Mouse (Mus musculus) heart, postnatal 10 days (tissue): ENCODE measurements around the gene Aak1. TPM values are rescaled to one million over a fixed set of nuclear protein-coding genes. Genes with fewer than 3 reads are reported as not detected.

Source experiments
- DNase-seq, 2 experiments: peaks; one replicate each; pipeline ENCODE4 v3.0.0; 2021
- intact Hi-C: fragments of 180-260 bp; cut with DNase I; formaldehyde crosslinking; loops from one replicate; pipeline ENCODE4 v1.15.1; 2025
- total RNA-seq, 2 experiments: library from RNA; stranded (reverse); gene quantifications; 2 replicates each; pipeline ENCODE4 v1.2.3; 2021

Gene Aak1
- total RNA-seq, 2 experiments from 2014 or later, result 95.7 to 103 TPM

DNA sequence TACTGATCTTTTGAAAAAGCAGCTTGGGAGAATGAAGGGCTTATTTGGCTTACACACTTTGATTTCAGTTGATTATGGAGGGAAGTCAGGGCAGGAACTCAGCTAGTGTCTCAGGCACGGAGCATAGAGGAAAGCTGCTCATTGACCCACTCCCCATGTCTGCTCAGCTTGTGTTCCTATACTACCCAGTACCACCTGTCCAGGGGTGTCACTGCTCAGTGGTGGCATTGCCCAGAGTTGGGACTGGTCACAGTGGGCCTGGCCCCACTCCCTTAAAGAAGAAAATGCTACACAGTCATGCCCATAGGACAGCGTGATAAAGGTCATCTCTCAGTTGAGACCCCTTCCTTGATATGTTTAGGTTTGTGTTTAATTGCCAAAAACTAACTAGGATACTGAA, 34.9 kb downstream of the Aak1 start:
- no peak for DNase-seq
- intact Hi-C loops, result loop anchor here (5.0 kb wide), 1 partner anchor 33 kb away; no protein-coding TSS in a partner anchor

DNA sequence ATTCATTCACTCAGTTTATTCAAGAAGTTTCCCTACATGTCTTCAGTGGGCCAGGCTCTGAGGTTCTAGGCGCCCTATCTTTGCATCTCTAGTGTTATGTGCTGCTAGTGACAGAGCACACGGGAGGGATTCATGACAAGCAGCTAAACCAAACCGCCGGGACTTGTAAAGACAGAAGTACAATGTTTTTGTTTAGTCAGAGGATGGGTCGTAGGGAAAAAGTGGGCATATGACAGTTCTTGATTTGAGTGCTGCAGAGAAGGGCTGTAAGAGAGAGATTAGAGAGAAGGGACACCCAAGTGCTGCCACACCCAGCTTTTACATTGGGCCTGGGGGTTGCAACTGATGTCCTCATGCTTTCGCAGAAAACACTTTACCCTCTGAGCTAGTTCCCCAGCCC, 35.4 kb downstream of the Aak1 start:
- no peak for DNase-seq
- intact Hi-C loops, result loop anchor here (5.0 kb wide), 1 partner anchor 33 kb away; no protein-coding TSS in a partner anchor

DNA sequence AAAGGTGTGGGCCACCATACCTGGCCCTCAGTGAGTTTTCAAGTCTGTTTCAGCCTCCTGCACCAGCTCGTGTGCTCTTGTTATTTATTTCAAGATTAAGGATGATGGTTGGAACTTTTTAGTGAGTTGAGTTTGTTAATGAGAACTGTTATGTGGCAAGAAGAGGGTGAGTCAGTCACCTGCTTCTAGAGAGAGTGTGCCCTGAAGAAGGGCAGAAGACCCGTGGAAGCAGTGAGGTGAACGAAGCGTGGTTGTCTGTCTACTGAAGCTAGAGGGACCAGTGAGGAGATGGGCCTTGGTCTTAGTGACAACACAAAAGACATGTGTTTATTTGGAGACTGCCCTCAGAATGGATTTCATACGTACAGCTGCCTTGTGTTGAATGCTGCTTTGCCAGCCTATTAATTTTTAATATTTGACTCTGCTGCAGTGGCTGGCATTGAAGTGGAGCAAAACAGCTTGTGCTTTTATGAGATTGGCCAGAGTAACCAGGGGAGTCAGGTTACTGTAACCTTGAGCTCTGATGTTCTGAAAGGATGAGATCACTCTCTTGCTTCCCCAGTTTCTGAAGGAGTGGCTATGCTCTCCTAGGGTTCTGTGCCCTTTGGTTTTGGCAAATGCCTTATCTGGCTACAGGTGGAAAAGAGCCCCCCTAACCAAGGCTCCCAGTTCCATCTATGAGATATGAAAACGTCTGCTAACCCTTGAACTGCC, 36.7 kb downstream of the Aak1 start:
- intact Hi-C loops, result no loop called here
- DNase-seq, result peak; percentile 31 to 52

DNA sequence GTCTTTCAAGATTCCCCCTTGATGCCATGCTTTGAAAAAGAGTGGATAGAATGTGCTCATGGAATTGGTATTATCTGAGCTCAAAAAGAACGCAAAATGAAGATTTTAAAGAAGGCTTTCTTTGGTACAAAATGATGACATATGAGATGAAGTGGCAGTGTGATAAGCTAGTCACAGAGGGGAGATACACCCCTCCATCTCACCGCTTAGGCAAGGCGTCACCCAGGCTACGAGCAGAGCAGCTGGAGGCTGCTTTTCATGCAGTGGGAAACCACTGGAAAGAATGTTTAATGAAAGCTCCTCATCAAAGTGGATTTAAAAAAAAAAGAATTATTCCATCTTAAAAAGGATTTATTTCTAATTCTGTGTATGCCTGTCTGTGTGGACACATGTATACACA, 37.5 kb downstream of the Aak1 start:
- intact Hi-C loops, result no loop called here
- DNase-seq, result no peak

DNA sequence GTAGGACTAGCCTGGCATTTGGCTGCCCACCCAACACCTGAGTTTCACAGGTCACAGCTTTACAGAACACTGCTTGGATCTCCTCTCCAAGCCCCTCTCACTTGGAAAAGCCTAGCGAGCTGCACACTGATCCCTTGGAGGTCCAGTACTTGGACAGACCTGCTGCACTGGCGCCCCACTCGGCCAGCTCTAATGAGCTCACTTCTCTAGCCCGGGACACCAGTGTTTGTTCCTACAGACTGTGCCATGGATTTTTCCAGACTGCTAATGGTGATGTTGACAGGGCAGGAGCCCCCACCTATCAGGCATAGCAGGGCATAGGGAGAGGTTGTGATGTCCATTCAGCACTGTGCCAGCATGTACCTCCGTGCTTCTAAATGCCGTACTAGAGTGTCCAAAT, 48.2 kb downstream of the Aak1 start:
- intact Hi-C loops, result no loop called here
- no peak for DNase-seq

DNA sequence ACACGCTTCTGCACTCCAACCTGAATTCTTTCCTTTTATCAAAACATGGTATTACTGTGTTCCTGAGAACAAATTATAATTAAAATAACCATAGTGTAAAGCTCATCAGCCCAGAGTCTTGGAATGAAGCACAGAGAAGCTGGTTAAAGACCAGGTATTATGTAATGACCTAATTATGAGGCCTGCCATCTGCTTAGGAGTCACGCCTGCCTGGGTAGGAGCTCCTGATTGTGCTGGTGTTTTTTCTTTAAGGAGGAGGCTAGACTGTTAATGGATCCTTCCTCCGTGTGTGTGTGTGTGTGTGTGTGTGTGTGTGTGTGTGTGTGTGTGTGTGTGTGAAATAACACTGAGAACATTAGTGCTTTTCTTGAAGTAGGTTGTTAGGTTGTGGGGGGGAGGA, 49.7 kb downstream of the Aak1 start:
- intact Hi-C loops, result no loop called here
- DNase-seq, result no peak

DNA sequence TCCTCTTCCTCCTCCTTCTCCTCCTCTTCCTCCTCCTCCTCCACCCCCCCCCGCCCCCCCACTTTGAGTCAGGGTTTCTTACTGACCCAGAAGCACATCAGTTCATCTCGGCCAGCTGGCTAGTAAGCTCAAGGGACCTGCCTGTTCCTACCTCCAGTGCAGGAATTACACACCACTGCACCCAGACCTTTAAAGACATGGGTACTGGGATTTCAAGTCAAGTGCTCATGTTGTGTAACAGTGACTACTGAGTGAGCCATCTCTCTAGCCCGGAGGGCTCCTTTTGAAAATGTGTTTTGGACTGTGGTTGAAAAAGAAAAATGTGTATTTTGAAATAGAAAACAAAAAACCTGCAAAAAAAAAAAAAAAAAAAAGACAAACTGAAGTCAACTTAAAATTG, 50.6 kb downstream of the Aak1 start:
- intact Hi-C loops, result no loop called here
- DNase-seq, result no peak

DNA sequence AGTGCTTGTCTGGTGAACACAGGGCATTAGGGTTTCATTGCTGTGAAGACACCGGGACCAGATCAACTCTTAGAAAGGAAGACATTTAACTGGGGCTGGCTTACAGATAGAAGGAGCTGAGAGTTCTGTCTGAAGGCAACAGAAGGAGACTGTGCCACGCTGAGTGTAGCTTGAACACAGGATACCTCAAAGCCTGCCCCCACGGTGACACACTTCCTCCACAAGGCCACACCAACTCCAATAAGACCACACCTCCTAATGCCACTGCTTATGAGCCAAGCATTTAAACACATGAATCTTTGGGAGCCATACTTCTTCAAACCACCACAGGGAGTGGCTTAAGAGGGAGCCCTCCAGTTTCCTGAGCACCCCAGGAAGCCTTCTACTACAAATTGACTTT, 51.2 kb downstream of the Aak1 start:
- DNase-seq, result no peak
- intact Hi-C loops, result no loop called here

DNA sequence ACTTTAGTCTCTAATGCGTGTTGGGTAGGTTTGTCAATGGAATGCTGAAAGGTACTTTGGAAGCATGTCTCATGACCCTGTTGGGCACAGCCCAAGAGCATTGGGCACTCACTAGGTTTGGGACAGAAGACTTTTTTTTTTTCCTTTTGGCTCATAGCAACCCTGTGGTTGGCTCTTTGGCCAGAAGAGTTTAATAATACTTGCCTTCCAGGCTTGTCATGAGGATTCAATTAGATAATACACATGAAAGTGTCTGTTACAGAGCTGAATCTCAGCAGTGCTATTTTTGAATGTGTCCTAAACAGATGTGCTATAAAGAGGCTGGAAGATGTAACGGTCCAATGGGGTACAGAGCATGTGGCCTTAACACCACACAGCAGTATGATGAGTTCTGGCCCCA, 56.2 kb downstream of the Aak1 start:
- peak; percentile 33 to 44 for DNase-seq

DNA sequence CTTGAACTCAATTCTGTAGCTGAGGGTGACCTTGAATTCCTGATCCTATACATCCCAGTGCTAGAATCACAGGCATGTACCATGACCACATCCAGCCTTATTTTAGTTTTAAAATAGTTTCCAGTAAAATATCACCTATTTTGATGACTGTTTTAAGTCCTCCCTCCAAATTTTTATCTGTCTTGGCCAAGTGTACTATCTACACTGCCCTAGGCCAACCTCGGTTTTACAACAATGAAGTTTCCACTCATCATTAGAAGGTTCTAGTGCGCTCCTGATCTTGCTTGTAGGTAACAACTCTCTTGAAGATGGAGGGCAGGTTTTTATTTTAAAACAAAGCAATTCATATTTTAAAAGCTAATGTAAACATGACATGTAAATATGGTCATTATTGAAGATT, 57.9 kb downstream of the Aak1 start:
- DNase-seq, result no peak
- intact Hi-C loops, result no loop called here

More for the DNA sequence above, 56.2 kb downstream of the Aak1 start:
- intact Hi-C loops, result no loop called here

DNA sequence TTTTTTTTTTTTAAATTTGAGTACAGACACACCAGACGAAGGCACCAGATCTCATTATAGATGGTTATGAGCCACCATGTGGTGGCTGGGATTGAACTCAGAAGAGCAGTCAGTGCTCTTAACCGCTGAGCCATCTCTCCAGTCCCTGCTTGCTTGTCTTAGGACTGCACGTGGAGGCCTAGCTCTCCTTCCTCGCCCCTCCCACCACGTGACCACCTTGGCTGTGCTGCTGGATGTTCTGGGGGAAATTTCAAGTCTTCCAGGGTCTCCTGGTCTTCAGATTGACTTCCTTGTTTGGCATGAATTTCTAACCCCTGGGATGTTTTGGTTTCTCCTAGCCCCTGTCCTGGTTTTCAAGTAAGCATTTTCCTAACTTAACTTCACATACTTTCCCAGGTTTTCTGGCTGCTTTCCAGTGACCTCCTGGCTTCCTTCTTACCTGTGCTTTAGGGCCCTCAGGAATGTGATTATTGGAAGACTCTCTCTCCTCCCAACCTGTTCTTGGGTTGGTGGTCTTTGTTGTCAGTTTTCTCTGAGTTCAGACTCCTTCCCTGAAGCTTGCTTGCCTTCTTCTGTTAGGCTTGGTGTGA, 59.3 kb downstream of the Aak1 start:
- DNase-seq, result no peak
- intact Hi-C loops, result no loop called here

DNA sequence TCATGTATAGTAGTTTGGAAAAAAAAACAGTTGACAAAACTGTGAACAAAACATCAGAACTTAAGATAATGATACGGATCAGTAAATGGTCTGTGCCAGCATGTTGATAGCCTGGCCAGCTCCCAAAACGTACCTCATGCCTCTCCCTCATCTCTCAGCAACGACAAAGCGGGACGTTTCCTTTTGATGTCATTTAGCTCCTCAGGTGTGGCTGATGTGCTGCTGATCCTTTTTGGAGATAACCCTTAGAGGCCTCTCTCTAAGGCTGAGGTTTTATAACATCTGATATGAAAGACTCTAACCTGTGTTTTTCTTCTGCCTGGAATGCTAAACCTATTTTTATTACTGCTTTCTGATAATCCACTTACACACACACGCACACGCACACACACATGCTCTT, 60.6 kb downstream of the Aak1 start:
- no peak for DNase-seq
- intact Hi-C loops, result no loop called here

DNA sequence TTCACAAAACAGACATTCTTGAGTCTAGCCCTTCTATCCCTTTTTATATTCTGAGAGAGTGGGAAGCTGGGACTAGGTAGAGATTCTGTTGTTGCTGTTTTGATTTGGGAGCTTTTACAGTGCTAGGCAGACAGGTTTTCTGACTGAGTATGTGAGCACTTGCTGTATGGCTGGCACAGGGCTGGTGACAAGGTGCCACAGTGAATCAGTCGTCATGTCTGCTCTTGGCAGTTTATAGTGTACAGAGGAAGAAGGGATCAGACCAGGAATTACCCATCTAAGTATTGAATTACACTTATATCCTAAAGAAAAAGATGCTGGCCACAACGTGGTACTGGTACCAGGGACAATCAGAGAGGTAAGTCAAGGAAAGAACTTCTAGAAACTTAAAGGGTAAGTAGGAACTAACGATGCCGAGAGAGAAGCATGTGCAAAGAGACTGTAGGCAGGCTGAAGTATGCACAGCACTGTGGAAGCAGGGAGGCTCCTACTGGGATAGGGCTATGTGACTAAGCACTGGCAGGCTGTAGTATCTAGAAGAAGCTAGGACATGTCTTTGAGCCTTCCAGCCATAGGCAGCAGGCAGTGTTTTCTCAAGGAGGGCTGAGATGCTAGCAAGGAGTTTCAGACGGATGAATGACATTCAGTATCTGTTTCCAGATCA, 67.0 kb downstream of the Aak1 start:
- DNase-seq, result no peak
- intact Hi-C loops, result loop anchor here (5.0 kb wide), 1 partner anchor 34 kb away; no protein-coding TSS in a partner anchor

DNA sequence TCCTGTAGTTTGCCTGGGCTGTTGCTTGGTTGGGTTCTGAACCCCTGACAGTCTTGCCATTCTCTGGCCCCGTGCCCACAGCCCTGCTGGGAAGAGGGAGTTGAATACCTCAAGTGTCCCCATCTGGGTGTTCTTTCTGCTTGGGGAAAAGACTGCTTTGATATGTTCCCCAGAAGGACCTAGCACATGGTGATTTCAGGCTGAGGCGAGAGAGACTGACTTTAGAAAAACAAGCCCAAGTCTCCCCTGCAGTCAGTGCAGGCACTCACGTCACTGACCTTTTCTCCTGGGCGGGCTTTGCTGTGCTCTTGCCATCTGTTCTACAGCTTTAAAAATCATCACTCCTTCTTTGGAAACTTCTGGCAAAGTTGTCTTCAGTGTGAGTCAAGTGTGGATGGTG, 67.9 kb downstream of the Aak1 start:
- peak; percentile 44 to 45 for DNase-seq
- intact Hi-C loops, result loop anchor here (5.0 kb wide), 1 partner anchor 35 kb away; no protein-coding TSS in a partner anchor

DNA sequence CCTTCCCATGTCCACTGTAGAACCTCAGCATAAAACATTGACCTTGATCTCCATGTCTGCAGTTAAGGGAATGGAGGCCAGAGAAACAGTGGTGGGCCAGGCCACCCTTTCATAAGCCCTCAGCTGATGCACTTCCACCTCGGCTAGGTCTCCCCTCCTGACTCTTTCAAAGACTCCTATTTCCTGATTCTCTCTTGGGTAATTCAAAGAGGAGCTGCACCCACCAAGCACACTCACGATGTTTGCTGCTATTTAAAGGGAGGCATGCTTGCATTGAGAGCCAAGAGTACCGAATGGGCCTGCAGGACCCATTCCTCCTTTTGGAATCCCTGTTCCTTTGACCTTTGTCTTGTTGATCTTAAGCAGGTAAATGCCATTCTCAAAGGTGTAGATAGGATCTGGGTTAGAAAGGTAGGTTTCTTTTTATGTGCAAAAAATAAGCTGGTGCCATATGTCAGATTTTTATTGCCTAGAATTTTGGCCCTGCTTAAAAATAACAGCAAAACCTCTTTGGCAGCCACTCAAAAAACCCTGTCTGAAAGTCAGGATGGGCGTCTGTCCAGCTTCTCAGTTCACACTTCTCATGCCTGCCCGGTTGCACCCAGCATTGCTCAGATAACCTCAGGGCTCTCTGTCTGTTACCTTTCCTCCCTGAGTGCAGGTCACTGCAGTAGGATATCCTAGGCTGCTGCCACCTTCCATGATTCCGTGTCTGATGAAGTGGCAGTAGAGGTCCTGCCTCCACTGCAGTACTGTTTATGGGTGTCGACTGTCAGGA, 68.9 kb downstream of the Aak1 start:
- DNase-seq, result peak; percentile 78 to 80
- intact Hi-C loops, result loop anchor here (5.0 kb wide), 1 partner anchor 36 kb away; no protein-coding TSS in a partner anchor

DNA sequence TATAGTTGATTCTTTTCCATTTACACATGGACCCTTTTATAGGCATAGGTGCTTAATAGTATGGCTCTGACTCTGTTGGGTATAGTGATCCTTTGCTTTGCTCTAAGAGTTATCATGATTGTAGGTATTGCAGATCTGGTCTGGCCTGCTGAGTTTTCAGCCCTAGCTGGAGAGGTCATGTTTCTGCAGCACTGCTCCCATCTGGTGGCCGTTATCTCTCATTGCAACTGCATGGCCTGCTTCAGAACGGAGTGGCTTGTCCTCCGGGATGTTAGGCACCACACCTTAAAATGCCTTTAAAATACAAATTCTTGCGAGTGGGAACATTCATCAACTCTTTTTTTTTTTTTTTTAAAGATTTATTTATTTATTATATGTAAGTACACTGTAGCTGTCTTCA, 72.6 kb downstream of the Aak1 start:
- peak; percentile 74 to 79 for DNase-seq
- intact Hi-C loops, result loop anchor here (1.0 to 2.0 kb wide), 3 partner anchors 72 to 175 kb away; no protein-coding TSS in a partner anchor

DNA sequence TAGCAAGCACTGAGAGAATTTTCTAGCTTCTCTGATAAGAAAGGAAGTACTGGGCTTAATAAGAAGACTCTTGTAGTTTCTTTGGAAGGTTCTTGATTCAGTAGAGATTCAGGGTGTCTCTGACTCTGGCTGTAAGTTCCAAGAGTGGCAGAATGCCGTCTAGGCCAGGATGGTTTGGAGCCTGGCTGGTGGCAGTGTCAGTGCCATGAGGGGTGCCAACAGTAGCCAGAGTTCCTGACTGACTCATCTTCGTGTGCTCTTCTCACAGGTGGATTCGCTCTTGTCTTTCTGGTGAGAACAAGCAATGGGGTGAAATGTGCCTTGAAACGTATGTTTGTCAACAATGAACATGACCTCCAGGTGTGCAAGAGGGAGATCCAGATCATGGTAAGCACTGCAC, 75.4 kb downstream of the Aak1 start:
- no peak for DNase-seq
- intact Hi-C loops, result no loop called here

DNA sequence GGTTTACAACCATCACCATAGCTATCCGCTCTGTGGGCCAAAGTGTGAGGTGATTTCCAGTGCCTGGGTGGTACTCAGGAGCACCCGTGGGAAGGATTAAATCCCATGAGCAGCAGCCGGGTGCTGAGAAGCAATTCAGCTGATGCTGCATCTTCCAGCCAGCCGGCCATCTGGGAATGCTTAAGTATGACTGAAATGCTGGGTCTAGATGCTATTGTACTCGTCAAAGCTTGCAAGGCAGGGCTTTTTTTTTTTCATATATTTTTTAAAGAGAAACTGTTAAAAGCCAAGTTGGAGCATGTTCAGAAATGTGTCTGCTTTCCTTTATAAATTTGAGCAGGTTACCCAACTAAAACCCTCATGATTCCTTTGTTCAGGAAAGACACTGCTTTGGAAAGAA, 85.2 kb downstream of the Aak1 start:
- intact Hi-C loops, result no loop called here
- no peak for DNase-seq

DNA sequence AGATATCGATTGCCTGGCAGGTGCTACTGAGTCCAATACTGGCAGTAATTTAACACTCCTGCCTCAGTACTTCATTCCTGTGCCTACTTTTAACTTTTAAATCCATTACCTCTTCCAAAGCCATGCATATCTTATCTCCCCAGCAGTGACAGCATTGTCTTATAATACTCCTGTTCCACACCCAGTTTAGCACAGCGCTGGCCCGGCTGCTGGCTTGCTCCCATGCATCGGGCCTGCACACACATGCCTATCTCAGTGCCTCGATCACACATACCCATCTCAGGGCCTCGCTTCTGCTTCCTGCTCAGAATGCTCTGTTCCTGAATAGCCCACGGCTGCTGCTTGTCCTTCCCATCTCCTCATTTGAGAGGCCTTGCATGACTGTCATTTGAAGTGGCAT, 90.5 kb downstream of the Aak1 start:
- no peak for DNase-seq

DNA sequence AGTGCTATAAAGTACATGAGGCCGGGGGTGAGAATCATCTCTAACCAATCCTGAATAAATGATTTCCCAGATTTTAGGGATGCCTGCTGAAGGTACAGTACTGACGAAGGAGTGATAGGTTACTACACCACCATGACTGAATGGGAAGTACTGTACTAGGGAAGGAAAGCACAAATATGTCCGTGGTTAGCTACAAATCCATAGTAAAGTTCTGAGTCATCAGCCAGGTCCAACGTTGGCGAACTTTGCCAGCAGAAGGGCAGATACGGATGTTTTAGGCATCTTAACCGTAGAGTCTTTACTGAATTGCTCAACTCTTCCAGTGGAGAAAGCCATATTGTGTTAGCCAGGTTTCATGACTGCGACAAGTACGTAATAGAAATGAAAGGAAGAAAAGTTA, 91.6 kb downstream of the Aak1 start:
- no peak for DNase-seq
- intact Hi-C loops, result no loop called here

More for the DNA sequence above, 90.5 kb downstream of the Aak1 start:
- intact Hi-C loops, result no loop called here

DNA sequence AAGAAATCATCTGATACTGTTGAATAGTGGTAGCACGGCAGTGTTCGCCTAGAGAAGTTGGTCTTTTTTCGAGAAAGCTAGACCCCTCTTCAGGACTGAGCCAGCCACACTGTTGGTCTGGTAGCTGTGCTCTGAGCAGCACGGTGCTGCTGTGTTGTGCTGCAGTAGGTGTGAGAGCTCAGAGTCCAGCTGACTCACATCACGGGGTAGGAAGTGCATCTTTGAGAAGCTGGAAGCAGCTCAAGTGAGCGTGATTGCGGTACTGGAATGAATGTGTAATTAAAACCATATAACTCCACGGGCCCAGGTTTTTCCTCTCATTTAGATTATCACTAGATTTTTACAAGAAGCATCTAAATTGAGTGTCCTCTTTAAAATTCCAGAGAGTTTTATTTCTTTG, 97.8 kb downstream of the Aak1 start:
- no peak for DNase-seq
- intact Hi-C loops, result no loop called here
